Mouse (Mus musculus) cortical plate, adult 2 months (tissue): ENCODE data around the gene Snrnp40.

ENCODE experiments used
- CTCF ChIP-seq: fragments of 200-500 bp; IDR thresholded peaks from 2 replicates; pipeline ENCODE4 v1.5.1; 2011; ENCODE audit warnings: mild to moderate bottlenecking, control low read depth, low read length; ENCODE audit not compliant: insufficient read depth; ENCODE audit errors: extremely low read depth
- POLR2A ChIP-seq: fragments of 200-500 bp; IDR thresholded peaks from 2 replicates; pipeline ENCODE4 v1.6.1; 2011; ENCODE audit warnings: mild to moderate bottlenecking, low read length, control low read depth; ENCODE audit not compliant: insufficient read depth; ENCODE audit errors: extremely low read depth

- TF ChIP-seq CTCF = no peak
- TF ChIP-seq POLR2A = no peak
Observed at GRCm38 (mm10) chr4:130380418-130380817, 20.5 kb downstream of the Snrnp40 start.
